Mouse (Mus musculus) right cerebral cortex, postnatal 4 days (tissue): ENCODE measurements around the gene Pid1.

ENCODE experiments used
- DNase-seq: peaks from one replicate; pipeline ENCODE4 v3.0.0-alpha.2; 2022

The Pid1 gene

DNA sequence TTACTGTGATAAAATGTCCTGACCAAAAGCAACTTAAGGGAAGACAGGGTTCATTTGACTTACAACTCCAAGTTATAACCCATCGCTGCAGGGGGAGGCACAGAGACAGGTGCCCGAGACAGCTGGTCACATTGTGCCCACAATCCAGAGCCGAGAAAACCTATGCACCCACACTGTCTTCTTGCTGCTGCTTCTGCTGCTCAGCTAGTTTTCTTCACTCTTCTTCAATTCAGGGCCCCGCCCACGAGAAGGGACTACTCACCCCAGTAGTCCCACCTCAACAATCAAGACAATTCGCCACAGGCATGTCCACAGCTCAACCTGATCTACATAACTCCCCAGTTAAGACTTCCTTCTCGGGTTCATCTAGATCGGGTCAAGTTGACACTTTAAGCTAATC lies at the start of gene Pid1:
Gene Pid1, minus strand, starts transcription at position 214 of the 400 bp plus-strand sequence.
- no peak for DNase-seq

- no peak for DNase-seq
Measured at GRCm38 (mm10) chr1:84409514-84409913, 45.5 kb upstream of the Pid1 start.

- DNase-seq, result no peak
Measured at GRCm38 (mm10) chr1:84408873-84409272, 44.9 kb upstream of the Pid1 start.

- no peak for DNase-seq
Measured at GRCm38 (mm10) chr1:84406891-84407290, 42.9 kb upstream of the Pid1 start.

- DNase-seq, result no peak
Measured at GRCm38 (mm10) chr1:84405551-84406290, 41.7 kb upstream of the Pid1 start.

DNA sequence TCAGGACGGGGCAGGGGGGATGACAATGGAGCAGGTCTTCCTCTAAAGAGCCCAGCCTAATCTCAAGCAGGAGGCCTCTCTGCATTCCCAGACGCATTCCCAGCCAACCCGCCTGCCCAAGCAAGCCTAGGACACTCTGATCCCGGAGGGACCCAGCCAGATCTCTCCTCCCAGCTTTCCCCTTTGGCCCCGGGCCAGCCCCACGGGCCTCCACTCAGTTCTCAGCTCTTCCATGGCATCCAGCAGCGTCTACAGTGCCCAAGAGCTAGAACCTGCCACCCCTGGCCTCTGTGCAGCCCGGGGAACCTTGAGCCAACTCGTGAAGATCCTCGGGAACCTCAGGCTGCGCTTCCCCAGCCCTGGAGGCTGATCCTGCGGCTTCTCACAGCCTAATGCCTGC lies 40.9 kb upstream of the Pid1 start:
- DNase-seq, result no peak

GRCm38 (mm10) chr1:84402154-84402553 lies 38.2 kb upstream of the Pid1 start:
- no peak for DNase-seq

- DNase-seq, result no peak
Measured at GRCm38 (mm10) chr1:84399671-84400070, 35.7 kb upstream of the Pid1 start.

- DNase-seq, result no peak
Measured at GRCm38 (mm10) chr1:84399118-84399517, 35.1 kb upstream of the Pid1 start.

GRCm38 (mm10) chr1:84396787-84397186 lies 32.8 kb upstream of the Pid1 start:
- no peak for DNase-seq

DNA sequence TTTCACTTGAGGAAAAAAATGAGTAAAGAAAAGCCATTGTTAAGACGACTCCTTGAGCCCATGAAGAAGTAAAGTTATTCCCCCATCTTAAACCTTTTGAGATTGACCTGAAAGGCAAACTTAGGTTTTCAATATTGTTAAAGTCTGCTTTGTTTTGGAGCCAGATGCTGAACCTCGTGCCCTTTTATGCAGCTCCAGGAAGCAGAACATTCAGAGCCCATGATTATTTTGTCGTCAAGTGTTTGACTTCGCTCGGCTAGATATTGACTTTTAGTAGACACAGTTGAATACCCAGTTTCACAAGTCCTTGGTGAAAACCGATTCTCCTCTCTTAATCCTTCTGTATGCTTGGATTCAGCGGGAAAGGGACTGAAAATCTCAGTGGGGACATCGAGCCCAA lies 31.9 kb upstream of the Pid1 start:
- no peak for DNase-seq

DNA sequence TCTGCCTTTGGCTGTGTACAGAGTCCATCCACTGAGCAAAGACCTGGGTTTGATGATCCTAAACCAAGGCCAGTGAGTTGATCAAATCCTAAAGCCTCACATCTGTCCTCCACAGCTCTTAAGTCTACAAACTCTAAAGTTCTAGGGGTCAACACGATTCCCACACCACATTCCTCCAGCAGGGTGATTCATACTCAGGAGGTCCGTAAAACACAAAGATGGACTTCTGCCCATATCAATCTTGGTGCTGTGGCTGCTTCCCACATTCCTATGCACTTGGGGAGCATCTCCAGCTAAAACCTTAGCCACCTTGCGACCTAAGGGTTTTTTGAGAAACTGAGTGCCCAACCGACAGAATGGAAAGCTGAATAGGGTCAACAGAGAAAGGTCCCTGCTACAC lies 27.0 kb upstream of the Pid1 start:
- no peak for DNase-seq

DNA sequence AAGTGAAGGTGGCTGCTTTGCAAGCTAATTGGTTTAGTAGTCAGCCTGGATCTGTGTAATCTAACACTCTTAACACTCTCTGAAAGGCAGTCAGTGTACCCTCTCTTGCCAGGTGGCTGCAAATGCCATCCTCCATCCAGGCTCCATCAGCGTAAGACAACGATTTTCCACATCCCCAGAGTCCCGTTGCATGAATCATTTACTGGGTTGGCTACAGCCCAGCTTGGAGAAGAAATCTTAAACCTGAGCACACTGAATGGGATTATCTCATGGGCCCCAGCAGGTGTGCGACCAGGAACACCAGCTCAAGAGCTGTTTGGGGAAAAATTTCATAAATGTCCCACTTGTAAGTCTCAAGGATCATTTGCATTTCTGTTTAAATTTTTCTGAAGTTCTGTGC lies 23.6 kb upstream of the Pid1 start:
- no peak for DNase-seq

- DNase-seq, result peak; percentile 52
Measured at GRCm38 (mm10) chr1:84386481-84387146, 22.6 kb upstream of the Pid1 start.

DNA sequence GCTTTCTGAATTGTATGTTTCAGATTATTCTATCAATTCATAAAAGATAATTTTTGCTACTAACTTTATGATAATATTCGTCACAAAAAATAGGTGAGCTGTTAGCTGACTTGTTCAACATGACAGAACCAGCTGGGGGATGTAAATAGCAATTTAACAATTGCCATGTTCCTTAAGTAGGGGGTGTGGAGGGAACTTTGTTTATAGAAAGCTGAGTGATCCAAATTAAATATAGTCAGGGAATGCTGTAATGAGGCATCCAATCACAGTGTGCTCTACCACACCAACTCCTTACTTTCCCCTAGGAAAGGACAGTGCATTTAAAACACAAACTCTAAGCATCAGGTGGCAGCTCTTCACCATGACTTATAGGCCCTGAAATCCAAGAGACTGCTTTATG lies 18.7 kb upstream of the Pid1 start:
- no peak for DNase-seq

- no peak for DNase-seq
Measured at GRCm38 (mm10) chr1:84382064-84382463, 18.1 kb upstream of the Pid1 start.

- DNase-seq, result no peak
Measured at GRCm38 (mm10) chr1:84380895-84381294, 16.9 kb upstream of the Pid1 start.

GRCm38 (mm10) chr1:84367733-84368132 lies 3.8 kb upstream of the Pid1 start:
- no peak for DNase-seq

DNA sequence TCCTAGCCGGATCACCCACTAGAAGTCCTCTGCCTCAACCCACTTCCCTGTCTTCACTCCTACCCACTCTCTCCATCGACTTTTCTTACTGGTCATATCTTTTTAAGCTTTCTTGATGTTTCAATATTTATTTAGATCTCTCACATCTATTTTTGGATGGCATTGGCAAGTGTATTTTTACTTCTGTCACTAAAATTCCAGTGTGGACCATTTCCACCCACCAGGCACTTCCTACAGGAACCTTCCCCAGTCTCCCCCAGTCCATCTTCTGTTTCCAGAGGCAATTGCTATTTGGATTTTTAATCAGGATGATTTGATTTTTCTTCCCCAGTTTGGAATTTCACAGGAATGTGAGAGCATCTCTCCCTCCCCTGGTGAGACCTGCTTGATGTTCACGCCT lies 2.6 kb upstream of the Pid1 start:
- DNase-seq, result no peak

GRCm38 (mm10) chr1:84362709-84363617 lies 1.0 kb downstream of the Pid1 start:
- no peak for DNase-seq

- no peak for DNase-seq
Measured at GRCm38 (mm10) chr1:84362209-84362608, 1.8 kb downstream of the Pid1 start.

GRCm38 (mm10) chr1:84361389-84361788 lies 2.6 kb downstream of the Pid1 start:
- no peak for DNase-seq
